Mouse (Mus musculus): ENCODE measurements at regions not wholly inside any gene's neighbourhood (a gene's known extent, or its start where the extent isn't known, plus 50 kb on each side); places are given as distances from the start of the nearest gene placed in this dataset.

- Histone ChIP-seq H3K27me3 (no peaks in the 10 kb centered on the region), H3K27ac (no peak overlapping the region), H3K9ac (no peak overlapping the region), H3K4me3 (replicated peaks) (no peak overlapping the region), H3K4me2 (no peak overlapping the region), H3K9me3 (replicated peaks) (no peaks in the 10 kb centered on the region), H3K4me1 (no peaks in the 10 kb centered on the region), H3K36me3 (no peaks in the 10 kb centered on the region)
- ATAC-seq (replicated peaks; ENCODE audit: low FRiP score) = no peak
- WGBS = 21% methylated on average over 5 of the region's 5 CpGs
Measured at GRCm38 (mm10) chr8:95974231-95974630, 85.9 kb upstream of the Got2 start.

GRCm38 (mm10) chr8:95973571-95973970 is 85.2 kb upstream of the Got2 start:
- no peak overlapping the region for H3K4me2 ChIP-seq
- 0 out of 2 replicates have a peak, but pooled peaks have one; percentile 15 for ATAC-seq (replicated peaks; ENCODE audit: low FRiP score)
- no peak overlapping the region for H3K4me3 ChIP-seq (replicated peaks)
- H3K9ac ChIP-seq = no peak overlapping the region
- H3K4me1 ChIP-seq = no peaks in the 10 kb centered on the region
- H3K27me3 ChIP-seq = no peaks in the 10 kb centered on the region
- no peaks in the 10 kb centered on the region for H3K36me3 ChIP-seq
- H3K27ac ChIP-seq = no peak overlapping the region
- no peaks in the 10 kb centered on the region for H3K9me3 ChIP-seq (replicated peaks)
- WGBS = 33% methylated on average over 4 of the region's 4 CpGs

DNA sequence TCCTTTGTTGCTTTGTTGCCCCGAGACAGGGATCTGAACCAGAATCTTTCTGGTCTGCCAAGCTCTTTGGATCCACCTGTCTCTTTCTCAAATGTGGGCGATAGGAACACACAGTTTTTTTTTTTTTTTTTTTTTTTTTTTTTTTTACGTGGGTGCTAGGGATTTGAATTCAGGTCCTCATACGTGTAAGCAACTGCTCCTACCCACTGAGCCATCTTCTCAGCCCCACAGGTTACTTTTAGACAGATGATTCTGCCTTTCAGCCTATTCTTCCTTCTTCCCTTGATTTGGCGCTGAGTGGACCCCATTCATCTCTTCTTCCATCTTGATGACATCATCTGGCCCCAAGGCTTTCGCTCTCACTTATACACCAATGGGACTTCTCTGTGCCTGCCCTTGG is 80.5 kb upstream of the Got2 start:
- no peak overlapping the region for H3K9ac ChIP-seq
- no peaks in the 10 kb centered on the region for H3K4me1 ChIP-seq
- no peak overlapping the region for H3K27ac ChIP-seq
- no peaks in the 10 kb centered on the region for H3K36me3 ChIP-seq
- WGBS = 90% methylated on average over 6 of the region's 6 CpGs
- H3K4me2 ChIP-seq = no peak overlapping the region
- no peak overlapping the region for H3K4me3 ChIP-seq (replicated peaks)
- no peaks in the 10 kb centered on the region for H3K27me3 ChIP-seq
- H3K9me3 ChIP-seq (replicated peaks) = no peaks in the 10 kb centered on the region
- no peak for ATAC-seq (replicated peaks; ENCODE audit: low FRiP score)

- no peaks in the 10 kb centered on the region for H3K36me3 ChIP-seq
- H3K4me2 ChIP-seq = no peak overlapping the region
- no peak overlapping the region for H3K4me3 ChIP-seq (replicated peaks)
- no peak overlapping the region for H3K27ac ChIP-seq
- no peak overlapping the region for H3K9ac ChIP-seq
- WGBS = 46% methylated on average over 1 of the region's 1 CpGs
- no peaks in the 10 kb centered on the region for H3K9me3 ChIP-seq (replicated peaks)
- ATAC-seq (replicated peaks; ENCODE audit: low FRiP score) = no peak
- no peaks in the 10 kb centered on the region for H3K27me3 ChIP-seq
- no peaks in the 10 kb centered on the region for H3K4me1 ChIP-seq
Measured at GRCm38 (mm10) chr8:95966430-95966829, 78.1 kb upstream of the Got2 start.

- H3K4me2 ChIP-seq = peak overlapping the region; percentile 58
- H3K9me3 ChIP-seq (replicated peaks) = no peaks in the 10 kb centered on the region
- H3K36me3 ChIP-seq = no peaks in the 10 kb centered on the region
- H3K9ac ChIP-seq = no peak overlapping the region
- H3K27ac ChIP-seq = no peak overlapping the region
- 0 out of 2 replicates have a peak, but pooled peaks cover 8% of the 10 kb centered on the region for H3K27me3 ChIP-seq
- H3K4me3 ChIP-seq (replicated peaks) = peak overlapping the region; percentile 33
- peaks cover 8% of the 10 kb centered on the region; the same call in 1 of the 2 replicates for H3K4me1 ChIP-seq
- ATAC-seq (replicated peaks; ENCODE audit: low FRiP score) = no peak
- WGBS = 24% methylated on average over 10 of the region's 10 CpGs
Measured at GRCm38 (mm10) chr8:95952257-95952656, 63.9 kb upstream of the Got2 start.

DNA sequence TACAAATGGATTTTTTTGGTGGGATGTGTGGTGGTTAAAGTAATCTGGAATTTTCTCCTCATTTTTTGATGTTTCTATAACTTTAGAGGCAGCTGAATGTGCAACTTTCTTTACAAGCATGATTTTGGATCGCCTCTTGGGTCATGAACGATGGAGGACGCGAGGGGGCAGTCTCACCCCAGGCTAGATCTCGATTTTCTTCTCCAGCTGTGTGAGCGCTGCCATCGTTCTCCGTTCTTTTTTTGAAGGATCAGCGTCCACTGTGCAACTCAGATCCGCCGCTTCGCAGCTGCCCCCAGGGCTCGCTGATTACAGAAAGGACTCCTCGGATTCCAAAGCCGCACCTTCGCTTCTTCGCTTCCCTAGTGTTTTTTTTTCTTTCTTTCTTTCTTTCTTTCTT is 63.4 kb upstream of the Got2 start:
- WGBS = 3% methylated on average over 17 of the region's 17 CpGs
- peak; percentile 79 for ATAC-seq (replicated peaks; ENCODE audit: low FRiP score)

More for the DNA sequence above, 63.4 kb upstream of the Got2 start:
- Histone ChIP-seq H3K9ac (no peak overlapping the region), H3K27me3 (0 out of 2 replicates have a peak, but pooled peaks cover 8% of the 10 kb centered on the region), H3K4me1 (peaks cover 8% of the 10 kb centered on the region; the same call in 1 of the 2 replicates), H3K9me3 (replicated peaks) (no peaks in the 10 kb centered on the region), H3K4me3 (replicated peaks) (peak overlapping the region; percentile 33), H3K4me2 (peak overlapping the region; percentile 58), H3K27ac (no peak overlapping the region), H3K36me3 (no peaks in the 10 kb centered on the region)

Data from kidney, embryonic 15.5 days (tissue).